Mouse (Mus musculus) layer of hippocampus, adult 2 months (tissue): ENCODE data around the gene Mcts2. TPM values are rescaled to one million over a fixed set of nuclear protein-coding genes. Genes with fewer than 3 reads are reported as not detected.

Source experiments
- DNase-seq, 2 experiments: peaks; one replicate each; pipeline ENCODE4 v3.0.0; 2022; ENCODE audit warnings: low spot score in 2 of 2
- H3K27ac ChIP-seq: fragments of 200-600 bp; 2 replicates; pipeline ENCODE4 v1.8.1; 2022
- H3K4me3 ChIP-seq: fragments of 200-600 bp; 2 replicates; pipeline ENCODE4 v1.8.1; 2022; ENCODE audit warnings: mild to moderate bottlenecking
- CTCF ChIP-seq: fragments of 200-600 bp; conservative IDR thresholded peaks from 2 replicates; pipeline ENCODE4 v1.8.1; 2022; ENCODE audit warnings: antibody characterized with exemption, mild to moderate bottlenecking, moderate library complexity
- total RNA-seq, 2 experiments: library from RNA; stranded (reverse); gene quantifications; 2 replicates each; pipeline ENCODE4 v1.2.3; 2021

Gene Mcts2
- total RNA-seq, 2 experiments from 2014 or later, result 18.8 to 20.8 TPM

DNA sequence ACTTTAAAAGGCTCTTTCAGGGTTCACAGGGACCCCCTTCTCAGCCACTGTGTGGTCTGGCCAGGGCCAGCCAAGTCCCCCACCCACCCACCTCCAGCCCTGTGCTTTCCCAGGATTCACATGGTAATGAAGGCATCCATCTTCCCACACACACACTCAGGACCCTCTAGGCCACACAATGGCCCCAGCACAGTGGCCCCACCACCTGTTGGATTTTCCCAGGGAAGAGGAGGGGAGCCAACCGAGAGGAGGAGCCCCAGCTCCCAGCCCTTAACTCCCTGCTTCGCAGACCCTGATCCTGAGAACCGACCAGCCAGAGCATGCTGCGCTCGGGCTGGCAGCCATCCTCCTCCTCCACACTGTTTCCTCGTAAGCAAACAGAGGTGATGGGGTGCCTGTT, 31.2 kb downstream of the Mcts2 start:
- no peak for TF ChIP-seq CTCF
- no peak overlapping the region for H3K4me3 ChIP-seq
- no peak overlapping the region for H3K27ac ChIP-seq
- no peak for DNase-seq

DNA sequence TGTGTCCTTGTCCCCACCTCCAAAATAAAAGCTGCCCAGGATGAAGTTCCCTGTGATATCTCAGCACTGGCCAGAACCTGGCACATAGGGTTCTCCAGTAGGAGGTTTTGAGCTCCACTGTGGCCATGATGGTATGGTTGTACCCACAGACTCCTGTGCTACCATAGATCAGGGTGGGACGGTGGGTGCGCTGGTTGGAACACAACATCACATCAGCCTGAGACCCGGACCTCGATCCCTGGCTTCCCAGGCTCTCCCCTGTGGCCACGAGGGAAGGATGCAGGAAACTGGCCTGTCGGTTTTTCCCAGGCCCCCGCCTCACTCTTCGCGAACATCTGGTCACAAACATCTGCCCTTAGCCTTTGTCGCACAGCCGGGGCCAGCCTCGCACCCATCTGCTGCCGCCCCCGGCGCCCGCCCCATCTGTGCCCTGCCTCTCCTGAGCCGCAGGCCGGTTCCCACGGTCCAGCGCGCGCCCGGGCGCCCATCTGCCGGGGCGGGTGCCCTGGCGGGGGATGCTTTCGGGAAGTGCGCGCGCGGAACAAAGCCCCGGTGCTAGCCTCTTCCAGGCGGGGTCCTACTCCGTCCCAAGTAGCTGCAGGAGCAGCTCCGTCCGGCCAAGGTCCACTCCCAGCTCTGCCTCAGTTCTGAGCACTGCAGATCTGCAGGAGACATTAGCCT, 37.0 kb downstream of the Mcts2 start:
- no peak for DNase-seq
- H3K27ac ChIP-seq, result peak overlapping the region; percentile 43
- no peak for TF ChIP-seq CTCF
- peak overlapping the region; percentile 31 for H3K4me3 ChIP-seq

DNA sequence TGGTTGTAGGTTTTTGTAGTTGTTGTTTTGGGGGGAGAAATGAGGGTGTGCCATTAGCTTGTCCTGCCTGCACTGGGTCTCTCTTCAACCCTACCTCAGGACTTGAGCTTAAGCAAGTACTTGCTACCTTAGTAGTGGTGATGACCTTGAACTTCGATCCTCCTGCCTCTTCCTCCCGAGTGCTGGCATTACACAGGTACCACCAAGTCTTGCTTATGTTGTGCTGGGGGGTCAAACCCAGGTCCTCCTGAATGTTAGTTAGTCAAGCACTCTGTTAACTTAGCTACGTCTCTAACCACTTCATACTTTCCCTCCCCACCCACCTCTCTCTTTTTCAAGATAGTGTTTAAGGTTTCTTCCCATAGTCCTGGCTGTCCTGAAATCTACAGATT, 37.5 kb downstream of the Mcts2 start:
- no peak for TF ChIP-seq CTCF
- peak overlapping the region; percentile 31; the same call in 1 of the 2 replicates for H3K4me3 ChIP-seq
- peak overlapping the region; percentile 43 for H3K27ac ChIP-seq
- no peak for DNase-seq

DNA sequence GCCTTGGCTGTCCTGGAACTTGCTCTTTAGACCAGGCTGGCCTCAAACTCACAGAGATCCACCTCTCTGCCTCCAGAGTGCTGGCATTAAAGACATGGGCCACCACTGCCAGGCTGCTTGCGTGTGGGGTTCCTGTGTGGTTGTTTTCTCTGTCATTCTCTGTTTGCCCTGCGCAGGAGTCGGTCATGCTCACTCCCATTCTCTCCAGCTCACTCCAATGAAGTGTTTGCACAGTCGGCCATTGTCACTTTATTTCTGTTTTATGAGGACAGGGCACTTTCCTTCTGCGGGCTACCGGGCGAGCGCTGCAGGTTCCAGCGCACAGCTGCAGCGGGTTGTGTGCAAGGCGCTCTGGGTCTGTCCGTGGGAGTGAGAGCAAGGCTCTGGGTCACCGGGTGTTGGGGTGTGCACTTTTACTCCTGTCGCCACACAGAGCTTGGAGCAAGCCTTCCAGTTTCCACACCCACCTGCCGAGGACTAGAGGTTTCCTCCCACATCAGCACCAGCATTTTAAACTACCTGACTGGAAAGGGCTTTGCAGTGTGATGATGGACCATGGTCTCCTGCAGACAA, 38.4 kb downstream of the Mcts2 start:
- no peak overlapping the region for H3K4me3 ChIP-seq
- TF ChIP-seq CTCF, result no peak
- H3K27ac ChIP-seq, result peak overlapping the region; percentile 78; the same call in 1 of the 2 replicates
- no peak for DNase-seq

DNA sequence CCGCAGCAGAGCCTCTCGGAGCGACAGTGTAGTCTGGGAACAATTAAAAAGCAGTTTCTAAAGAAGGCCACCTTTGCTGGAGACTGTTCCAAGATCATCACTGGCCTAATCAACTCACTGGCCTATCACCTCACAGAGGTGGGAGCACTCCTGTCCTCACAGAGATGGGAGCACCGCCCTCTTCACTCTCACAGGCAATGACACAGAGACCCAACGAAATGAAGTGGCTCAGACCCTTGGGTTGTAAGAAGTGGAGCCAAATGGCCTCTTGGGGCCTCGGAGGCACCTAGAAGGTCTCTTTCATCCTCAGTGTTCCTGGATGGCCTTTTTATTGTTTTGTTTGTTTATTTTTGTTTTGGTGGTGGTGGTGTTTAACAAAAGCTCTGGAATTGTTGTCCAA, 39.4 kb downstream of the Mcts2 start:
- H3K27ac ChIP-seq, result peak overlapping the region; percentile 78; the same call in 1 of the 2 replicates
- no peak overlapping the region for H3K4me3 ChIP-seq
- DNase-seq, result no peak
- TF ChIP-seq CTCF, result no peak

DNA sequence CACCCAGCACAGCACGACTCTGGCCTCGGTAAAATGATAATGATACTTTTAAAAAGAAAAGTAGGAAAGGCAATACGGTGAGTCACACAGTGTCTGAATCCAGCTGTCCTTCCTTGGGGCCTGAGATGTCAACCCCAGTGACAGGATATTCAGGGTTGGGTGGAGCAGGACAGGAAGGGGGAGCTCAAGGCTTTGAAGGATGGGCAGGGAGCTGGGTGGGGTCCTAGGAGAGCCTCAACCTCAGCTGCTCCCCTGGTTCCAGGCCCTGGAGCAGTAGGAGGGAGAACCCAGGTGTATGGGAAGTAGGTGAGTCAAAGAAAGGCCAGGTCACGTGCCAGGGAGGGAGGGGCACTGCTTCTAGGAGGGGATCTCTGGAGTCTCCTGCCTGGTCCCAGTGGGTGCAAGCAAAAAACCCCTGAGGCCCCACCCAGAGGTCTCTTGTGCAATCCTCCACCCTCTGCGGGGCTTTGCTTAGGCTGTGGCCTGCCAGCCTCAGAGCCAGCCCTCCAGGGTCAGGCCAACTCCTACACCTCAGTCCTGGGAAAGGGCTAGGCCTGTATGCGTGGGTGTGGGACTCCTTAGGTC, 40.0 kb downstream of the Mcts2 start:
- TF ChIP-seq CTCF, result no peak
- no peak for DNase-seq
- Histone ChIP-seq H3K27ac (peak overlapping the region; percentile 78), H3K4me3 (no peak overlapping the region)

DNA sequence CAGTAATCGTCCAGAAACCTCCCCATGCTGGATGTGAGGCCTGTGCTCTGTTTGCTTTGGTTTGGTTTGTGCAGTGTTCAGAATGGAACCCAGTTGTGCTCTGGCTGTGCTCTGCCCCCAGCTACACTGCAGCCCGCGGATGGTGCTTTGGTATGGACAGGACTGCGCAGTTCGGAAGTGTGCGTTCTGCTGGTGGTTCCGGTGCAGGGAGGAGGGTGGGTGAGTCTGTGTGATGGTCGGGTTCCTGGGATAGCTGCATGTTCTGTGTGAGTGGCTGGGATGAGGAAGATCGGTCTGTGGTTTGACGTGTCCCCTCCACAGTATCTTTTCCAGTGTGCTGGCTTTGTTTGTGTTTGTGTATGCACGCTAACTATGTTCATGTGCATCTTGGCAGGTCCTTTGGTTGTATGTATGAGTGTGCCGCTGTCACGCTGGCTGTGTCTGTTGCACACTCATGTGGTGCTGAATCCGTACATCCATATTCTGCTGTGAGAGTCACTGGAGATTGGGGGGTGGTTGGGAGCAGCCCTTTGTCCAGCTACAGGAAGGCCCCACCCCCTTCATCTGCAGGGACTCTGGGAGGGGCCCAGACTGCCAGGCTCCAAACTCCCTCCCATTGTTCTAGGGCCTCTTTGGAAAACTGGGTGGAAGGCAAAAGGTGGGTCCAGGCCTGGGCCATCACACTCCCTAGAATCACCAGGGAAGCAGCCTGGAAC, 41.1 kb downstream of the Mcts2 start:
- TF ChIP-seq CTCF, result no peak
- Histone ChIP-seq H3K4me3 (no peak overlapping the region), H3K27ac (peak overlapping the region; percentile 78)
- DNase-seq, result no peak

DNA sequence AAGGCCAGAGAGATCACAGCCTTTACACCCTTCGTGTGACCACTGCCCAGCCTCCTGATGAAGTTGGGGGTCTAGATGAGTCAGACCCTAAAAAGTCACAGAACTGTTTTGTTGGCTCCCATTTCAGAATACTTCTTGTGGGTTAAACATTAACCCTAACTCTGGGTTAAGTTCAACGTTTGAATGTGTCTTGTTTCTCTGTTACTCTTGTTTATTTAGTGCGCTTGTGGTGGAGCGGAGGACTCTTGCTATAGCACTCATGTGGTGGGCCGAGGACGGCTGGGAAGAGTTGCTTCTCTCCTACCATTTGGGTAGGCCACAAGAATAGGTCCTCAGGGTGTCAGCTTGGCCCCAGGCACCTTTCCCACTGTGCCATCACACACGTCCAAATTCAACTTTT, 41.8 kb downstream of the Mcts2 start:
- no peak for TF ChIP-seq CTCF
- DNase-seq, result no peak
- H3K27ac ChIP-seq, result peak overlapping the region; percentile 40; the same call in 1 of the 2 replicates
- H3K4me3 ChIP-seq, result no peak overlapping the region

DNA sequence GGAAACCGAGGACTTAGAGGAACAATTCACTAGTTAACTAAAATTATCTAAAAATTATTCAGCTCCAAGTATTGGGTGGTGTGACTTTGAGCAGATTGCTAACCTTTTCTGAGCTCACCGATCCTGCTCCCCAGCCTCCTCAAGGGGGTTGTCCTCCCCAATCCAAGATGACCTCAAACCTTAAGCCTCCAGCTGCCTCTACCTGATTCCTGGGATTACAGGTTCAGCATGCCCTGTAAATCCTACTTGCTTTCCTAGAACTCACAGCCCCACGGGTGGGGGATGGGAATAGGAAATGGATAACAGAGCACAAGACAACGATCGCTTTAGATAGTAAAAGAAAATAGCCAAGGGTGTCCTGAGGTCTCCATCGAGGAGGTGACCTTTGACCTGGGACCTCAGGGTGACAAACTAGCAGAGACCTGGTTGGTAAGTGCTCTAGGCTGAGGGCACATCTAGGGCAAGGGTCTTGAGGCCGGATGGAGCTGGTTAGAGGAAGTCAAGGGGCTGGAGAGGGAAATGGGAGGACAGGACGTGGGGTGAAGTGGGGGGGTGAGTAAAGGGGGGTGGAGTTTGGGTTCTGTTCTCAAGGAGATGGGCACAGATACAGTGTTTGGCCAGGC, 42.3 kb downstream of the Mcts2 start:
- peak overlapping the region; percentile 40; the same call in 1 of the 2 replicates for H3K27ac ChIP-seq
- no peak for TF ChIP-seq CTCF
- no peak for DNase-seq
- H3K4me3 ChIP-seq, result no peak overlapping the region

DNA sequence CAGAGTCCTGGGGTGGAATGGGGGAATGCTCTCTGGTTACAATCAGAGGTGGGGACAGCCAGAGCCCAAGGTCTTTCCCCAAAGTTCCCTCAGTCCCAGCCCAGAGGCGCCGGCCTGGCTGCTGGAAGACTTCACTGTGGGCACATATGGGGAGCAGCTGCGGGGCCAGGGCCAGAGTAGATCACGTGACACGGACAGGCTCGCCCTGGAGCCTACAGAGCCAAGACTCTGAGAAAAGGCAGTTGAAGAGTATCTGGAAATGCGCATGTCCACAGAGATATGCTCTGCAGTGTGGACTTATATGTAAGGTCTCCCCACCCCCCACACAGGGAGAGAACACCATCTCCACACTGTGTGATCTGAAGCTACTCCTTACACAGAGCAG, 42.8 kb downstream of the Mcts2 start:
- no peak for TF ChIP-seq CTCF
- Histone ChIP-seq H3K27ac (peak overlapping the region; percentile 3; the same call in 1 of the 2 replicates), H3K4me3 (no peak overlapping the region)
- DNase-seq, result no peak

DNA sequence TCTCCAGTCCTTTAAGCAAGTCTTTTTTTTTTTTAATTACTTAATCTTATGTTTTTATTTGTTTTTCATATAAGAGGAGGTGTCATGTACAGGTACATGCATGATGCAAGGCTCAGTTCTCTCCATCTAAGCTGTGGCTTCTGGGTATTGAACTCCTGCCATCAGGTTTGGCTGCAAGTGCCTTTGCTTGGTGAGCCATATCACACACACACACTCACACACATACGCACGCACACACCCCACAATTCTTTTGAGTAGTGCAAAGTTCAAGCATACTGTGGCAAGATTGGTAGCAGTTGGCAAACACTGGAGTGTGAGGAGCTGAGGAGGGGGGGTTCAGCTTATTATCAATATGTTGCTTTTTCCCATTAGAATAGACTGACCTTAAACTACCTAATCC, 46.4 kb downstream of the Mcts2 start:
- DNase-seq, result no peak
- TF ChIP-seq CTCF, result no peak
- H3K4me3 ChIP-seq, result no peak overlapping the region
- H3K27ac ChIP-seq, result no peak overlapping the region

DNA sequence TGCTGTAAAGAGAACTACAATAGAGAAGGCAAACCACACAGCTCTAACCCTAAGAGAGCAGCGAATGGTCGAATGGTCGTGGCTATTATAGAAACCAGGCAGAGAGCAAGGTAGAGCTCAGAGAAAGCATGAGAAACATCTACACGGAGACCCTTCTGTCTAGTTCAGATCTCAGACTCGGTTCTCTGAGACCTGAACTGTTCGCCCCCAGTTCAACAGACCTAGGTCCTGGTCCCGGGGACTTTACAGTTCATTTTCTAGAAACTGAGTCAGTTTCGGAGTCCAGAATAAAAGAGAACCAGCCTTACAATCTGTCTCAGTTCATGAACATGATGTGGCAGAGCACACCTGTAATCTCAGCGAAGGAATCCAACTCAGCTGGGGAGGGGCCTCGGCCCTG, 47.7 kb downstream of the Mcts2 start:
- H3K27ac ChIP-seq, result peak overlapping the region; percentile 81
- TF ChIP-seq CTCF, result no peak
- DNase-seq, result no peak
- peak overlapping the region; percentile 60; the same call in 1 of the 2 replicates for H3K4me3 ChIP-seq

DNA sequence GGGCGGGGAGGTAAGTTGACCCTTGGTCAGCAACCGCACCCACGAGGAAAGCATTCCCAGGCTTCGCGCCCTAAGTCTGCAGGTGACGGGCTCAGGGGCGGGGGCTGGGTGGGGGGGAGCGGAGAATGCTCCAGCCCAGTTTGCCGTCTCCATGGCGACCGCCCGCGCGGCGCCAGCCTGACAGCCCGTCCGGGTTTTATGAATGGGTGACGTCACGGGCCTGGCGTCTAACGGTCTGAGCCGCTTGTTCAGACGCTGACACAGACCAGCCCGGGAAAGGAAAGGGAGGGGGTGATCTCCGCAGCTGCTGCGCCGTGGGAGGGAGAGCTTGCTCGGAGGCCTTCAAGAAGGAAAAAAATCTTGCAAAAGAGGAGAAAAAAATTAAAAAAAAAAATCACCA, 48.1 kb downstream of the Mcts2 start:
- TF ChIP-seq CTCF, result no peak
- peak; percentile 91 to 94 for DNase-seq
- Histone ChIP-seq H3K27ac (peak overlapping the region; percentile 82), H3K4me3 (peak overlapping the region; percentile 60)
